Mouse (Mus musculus) megakaryocyte-erythroid progenitor cell, adult 5-6 weeks (primary cell): Measurements from ENCODE around the gene Kcmf1. TPM values are rescaled to one million over a fixed set of nuclear protein-coding genes. Genes with fewer than 3 reads are reported as not detected.

Experiments
- ATAC-seq: replicated peaks from 2 replicates; pipeline ENCODE4 v1.8.0; 2016; ENCODE audit warnings: mild to moderate bottlenecking, inconsistent platforms; ENCODE audit not compliant: severe bottlenecking, poor library complexity, low FRiP score, low TSS enrichment
- total RNA-seq, 2 experiments: library from RNA; stranded (forward) in 1 of 2; stranded (reverse) in 1 of 2; fragments of 200-1000, 215-1000 nt in 1 of 2; fragments of >200 nt in 1 of 2; fragmentation: Nextera tagmentation in 1 of 2; gene quantifications; 2 replicates each; pipeline ENCODE4 v1.2.3; 2014 to 2017

The Kcmf1 gene
- total RNA-seq, 2 experiments from 2014 or later: 63.7 to 77.1 TPM

DNA sequence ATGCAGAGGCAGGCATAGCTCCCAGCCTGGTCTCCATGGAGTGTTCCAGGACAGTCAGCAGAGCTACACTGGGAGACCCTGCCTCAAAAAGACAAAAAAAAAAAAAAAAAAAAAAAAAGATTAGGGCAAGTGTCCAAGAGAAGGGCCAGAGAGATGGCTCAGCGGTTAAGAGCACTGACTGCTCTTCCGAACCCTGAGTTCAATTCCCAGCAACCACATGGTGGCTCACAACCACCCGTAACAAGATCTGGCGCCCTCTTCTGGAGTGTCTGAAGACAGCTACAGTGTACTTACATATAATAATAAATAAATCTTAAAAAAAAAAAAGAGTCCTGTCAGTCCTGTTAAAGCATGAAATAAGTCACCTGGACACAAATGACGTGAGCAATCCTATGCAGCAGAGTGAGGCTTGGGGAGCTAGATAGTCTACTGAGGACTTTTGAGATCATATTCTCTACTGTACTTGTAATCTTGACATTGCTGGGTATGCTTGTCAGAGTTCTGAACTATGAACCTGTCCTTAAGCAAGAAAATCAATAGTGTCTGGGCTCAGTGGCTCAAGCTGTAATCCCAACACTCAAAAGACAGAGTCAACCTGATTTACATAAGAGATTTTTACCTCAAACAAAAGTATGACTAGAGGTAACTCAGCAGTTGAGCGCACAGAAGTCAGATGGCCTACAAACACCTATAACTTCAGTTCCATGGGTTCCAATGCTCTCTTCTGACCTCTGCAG lies 2.6 kb upstream of the Kcmf1 start:
- ATAC-seq: no peak

DNA sequence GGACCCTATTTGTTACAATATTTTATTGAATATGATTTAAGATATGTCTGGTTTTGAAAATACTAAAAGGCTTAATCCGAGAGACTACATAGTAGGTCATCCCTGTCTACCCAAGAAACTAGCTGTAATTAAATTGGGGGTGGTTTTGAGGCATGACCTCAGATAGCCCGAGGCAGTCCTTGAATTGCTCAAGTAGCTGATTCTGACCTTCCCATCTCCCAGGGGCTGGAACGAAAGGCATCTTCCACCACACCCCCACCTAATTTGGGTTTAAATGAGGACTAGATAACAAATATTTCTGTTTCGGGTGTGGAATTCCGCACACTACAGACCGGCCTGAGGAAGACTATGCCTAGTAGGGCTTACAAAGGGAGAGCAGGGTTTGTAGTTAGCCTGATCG lies 1.2 kb upstream of the Kcmf1 start:
- ATAC-seq: no peak

DNA sequence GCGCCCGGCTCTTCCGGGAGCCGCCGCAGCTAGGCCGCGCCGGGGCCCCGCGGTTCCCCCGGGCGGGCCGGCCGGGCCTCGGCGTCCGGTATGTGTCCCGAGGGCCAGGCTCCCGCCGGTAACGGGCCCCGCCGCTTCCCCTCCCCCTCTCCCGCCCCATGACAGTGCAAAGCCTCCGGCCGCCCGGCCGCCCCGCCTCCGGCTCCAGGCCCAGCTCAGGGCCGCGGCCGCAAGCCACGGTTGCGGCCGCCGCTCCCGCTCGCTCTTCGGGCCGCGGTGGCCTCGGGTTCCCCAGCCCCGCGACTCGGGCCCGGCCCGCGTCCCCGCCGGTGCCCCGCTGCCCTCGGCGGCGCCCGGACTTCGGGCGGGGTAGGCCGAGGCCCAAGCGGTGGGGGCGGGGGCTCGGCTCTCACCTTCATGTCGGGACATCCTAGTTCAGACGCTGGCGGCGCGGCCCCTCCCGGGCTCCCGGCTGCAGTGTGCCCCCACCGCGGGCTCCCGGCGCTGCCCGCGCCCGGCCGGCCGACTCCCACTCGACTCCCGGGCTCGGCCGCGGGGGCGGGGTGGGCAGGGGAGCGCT lies 488 bp downstream of the Kcmf1 start:
- no peak for ATAC-seq

DNA sequence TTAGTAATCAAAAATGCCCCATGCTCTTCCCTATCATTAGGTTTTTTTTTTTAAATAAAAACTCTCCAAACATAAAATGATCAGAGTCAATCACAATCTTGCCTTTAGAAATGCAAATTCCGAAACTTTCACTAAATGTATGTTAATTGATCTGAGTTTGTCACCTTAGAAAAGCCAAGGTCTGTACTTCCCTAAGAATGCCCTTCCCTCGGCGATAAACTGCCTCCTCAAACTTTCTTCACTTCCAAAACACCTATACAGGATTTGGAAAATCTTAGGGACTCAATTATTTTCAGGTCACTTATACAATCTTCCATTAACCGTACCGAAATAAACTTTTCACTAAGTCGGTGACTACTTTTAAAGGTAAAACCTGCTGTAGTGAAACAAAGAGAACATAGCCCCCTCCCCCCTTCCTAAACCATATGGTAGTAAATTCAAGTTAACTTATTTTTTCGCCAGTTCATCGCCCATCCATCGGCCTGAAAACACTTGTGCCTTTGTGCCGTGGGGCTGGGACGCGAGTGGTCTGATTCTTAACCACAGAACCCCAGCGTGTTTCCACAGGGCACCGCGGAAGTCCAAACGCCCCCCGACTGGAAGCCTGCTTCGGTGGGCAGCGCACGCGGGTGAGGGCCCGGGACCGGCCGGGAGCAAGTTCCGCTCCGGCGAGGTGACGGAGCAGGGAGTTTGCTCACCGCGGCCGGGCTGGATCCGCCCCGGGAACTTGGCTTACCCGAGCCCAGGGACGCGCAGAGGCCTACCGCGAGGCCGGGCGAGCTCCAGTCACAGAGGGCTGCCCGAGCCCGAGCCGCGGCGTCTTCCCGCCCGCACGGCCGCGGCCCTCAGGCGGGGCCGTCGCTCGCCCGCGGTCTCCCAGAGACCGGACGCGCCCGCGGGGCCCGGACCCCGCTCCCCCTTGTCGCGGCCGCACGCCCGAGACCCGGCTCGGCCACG lies 1.3 kb downstream of the Kcmf1 start:
- peak; percentile 43 for ATAC-seq

DNA sequence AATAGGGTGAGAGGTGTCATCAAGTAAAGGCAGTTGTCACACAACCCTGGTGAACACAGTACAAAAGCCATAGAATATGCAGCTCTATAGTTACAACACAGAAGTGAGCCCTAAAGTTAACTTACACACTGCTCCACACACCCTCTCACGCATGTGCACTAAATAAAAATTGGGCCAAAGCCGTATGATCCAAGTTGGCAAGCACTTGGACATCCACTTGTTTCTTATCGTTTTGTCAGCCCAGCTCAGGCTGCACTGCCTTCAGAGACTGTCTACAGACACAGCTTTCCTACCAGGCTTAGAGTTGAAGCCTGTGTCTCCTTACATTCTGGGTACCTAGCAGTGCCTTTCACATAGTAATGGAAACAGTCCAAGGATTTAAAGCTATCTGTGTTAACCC lies 4.8 kb downstream of the Kcmf1 start:
- no peak for ATAC-seq

DNA sequence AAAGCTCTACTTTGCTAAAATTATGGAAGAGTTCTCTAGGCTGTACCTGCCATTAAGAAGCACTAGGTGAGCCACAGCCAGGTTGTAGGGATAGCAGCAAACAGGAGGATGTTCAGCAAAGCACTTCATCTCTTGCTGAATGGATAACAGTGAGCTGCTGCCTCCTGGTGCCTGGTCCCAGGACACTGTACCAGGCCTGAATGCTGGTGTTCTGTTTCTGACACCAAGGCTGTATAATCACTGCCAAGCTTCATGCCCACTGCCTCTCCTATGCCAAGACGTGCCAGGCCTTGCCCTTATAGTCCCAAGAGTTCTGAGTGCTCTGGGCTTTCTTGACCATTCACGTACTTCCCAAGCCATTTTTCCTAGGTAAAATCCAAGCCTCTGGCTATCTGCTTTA lies 8.5 kb downstream of the Kcmf1 start:
- no peak for ATAC-seq

DNA sequence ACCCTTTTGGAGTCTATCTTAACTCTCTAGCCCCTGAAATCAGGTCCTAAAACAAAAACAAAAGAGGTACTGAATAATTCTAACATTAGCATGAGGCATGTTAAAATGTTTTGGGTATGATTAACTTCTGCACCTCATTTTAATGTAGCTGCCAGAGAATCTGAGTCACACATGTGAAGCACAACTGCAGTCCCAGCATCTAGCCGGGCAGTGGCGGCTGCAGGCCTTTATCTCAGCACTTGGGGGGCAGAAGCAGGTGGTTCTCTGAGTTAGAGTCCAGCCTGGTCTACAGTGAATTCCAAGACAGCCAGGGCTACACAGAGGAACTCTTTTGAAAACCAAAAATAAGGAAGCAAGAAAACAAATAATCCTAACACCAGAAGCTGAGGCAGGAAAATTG lies 11.1 kb downstream of the Kcmf1 start:
- no peak for ATAC-seq

DNA sequence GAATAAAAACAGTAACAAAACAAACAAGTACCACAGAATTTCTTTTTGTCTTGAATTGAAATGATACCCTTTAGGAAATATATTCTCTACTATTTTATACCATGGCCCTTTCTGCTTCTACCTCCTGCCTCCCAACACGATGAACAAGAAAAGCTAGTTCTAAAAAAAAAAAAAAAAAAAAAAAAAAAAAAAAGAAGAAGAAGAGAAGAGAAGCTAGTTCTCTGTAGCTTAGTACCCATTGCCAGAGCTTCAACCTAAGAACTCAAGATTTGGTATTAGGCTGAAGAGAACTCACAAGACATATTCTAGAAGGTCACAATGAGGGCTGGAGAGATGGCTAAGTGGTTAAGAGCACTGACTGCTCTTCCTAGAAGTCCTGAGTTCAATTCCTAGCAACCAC lies 14.5 kb downstream of the Kcmf1 start:
- ATAC-seq: no peak

DNA sequence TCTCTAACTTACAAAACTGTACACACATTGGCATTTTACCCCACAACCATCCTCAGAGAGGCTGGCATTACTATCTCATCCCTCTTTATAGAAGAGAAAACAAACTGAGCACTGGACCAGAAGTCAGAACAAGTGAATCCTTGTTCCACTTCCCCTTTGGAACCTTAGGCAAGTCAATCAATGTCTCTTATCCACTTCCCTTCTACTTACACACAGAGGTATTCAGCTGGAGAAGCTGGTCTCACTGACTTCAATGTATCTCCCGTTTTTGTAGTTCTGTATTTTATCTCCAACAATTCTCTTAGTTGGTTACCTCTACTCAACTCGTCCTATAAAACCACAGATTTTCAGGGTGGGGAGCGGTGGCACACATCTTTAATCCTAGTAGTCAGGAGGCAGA lies 15.0 kb downstream of the Kcmf1 start:
- no peak for ATAC-seq

DNA sequence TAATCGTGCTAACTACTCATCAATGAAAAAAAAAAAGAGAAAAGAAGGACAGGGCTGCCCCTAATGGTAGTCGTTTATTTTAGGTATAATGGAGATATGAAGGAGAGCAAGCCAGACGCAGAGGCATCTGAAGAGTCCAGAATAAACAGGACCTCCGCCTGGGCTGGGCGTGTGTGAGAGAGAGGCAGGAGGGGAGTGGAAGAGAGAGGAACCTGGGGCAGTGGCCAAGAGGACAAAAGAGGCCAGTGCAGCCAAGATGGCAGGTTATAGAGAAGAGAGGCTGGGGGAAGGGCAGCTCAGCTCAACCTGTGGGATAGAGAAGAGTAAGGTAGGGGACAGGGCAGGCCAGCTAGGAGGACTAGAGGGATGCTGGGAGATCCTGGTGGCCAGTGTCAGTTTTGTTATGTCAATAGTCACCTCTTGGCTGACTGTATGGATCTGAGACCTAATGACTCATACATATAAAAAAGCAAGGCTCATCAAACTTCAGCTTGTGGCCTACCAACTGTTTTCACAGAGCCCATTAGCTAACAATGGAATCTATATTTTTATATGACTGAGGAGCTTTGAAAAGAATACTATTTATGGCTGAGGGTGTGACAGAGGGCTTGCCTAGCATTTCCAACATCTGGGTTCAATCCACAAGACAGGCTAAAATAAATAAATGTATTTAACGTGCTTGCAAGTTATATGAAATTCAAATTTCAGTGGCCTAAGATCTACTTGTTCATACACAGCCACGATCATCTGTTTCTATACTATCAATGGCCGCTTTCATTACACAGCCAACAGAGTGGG lies 16.9 kb downstream of the Kcmf1 start:
- ATAC-seq: 0 out of 2 replicates have a peak, but pooled peaks have one; percentile 45

DNA sequence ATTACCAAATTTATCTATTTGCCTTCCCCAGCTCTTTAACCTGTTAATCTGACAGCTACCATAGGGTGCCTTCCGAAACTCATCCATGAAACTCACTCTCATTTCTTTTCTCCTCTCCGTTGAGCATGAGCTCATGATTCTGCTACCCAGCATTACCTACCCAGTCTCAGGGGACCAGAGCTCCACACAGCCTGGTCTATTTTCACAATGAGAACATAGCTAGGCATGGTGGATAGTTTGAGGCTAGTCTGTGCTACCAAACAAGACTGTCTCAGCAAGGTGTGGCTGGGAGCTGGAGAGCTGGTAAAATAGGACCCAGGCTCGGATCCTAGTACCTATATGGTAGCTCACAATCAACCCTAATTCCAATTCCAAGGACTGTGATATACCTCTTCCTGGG lies 17.6 kb downstream of the Kcmf1 start:
- ATAC-seq: no peak

DNA sequence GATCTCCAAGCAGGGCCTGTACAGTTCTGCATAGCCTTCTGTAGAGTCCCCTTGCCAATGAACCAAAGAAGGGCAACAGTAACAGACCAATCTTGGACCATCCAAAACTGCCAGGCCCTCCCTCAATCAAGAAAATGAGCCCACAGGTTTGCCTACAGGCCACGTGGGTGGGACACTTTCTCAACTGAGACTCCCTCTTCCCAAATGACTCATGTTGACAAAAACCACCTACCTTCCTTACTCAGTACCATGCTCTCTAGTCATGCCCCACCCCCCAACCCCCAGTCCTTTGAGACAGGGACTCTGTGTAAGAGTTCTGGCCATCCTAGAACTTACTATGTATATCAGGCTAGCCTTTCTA lies 18.2 kb downstream of the Kcmf1 start:
- ATAC-seq: peak; percentile 50

DNA sequence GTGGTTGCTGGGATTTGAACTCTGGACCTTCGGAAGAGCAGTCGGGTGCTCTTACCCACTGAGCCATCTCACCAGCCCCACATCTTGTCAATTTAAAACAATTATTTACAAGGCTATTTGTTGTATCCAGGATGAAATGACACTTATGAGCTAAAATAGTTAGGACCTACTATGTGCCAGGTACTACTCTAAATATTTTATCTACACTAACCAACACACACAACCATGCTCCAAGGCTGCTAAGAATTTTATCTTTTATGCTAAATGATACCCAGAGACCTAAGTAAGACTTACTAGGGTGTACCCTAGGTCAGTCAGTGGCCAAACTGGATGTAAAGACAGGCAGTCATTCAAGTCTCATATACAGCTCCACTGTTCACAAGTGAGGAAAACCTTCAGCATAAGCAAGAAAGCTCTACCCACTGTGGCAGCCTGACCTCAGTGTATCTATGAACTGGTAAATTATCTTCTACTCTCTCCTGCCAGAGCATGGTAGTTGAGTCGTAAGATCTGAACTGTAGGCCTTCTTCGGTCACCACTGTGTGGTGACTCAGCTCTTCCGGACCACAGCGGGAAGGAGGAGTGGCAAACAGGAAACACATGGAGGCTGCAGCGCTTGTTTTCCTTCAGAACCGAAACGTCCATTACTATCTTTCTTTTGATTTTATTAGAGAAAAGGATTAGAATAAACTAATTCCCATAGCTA lies 18.7 kb downstream of the Kcmf1 start:
- ATAC-seq: peak; percentile 93

DNA sequence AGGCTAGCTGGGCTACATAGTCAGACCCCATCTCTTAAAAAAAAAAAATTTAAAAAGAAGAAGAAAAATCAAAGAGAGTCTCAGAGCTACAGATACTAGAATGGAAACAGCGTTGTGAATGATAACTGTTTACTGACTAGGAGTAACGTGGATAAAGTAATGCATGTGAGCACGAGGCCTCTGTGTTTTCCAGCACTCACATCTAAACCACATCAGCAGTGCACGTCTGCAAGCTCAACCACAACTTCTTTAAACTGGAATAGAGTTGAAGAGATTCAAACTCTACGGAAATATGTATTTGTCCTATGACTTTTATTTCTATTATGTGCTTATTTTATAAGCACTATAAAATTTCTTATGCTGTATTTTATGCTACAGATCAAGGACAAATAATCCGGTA lies 23.1 kb downstream of the Kcmf1 start:
- ATAC-seq: no peak

DNA sequence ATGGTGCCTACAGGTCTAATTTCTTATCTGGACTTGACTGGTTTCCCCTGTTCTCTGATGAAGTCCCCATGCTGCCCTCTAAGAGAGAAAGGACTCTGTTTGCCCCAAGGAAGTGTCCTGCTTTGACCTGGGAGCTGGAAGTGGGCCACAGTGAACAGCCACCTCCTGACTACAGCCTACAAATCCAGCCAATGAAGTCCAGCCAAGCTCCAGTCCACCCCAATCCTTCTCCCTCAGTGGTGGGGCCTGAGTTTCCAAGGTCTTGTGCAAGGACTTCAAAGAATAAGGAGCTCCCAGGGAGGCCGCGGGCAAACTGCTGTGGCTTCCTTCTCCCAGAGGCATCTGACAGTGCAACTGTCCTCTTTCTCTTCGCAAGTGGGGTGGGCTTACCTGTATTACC lies 26.4 kb downstream of the Kcmf1 start:
- ATAC-seq: no peak

DNA sequence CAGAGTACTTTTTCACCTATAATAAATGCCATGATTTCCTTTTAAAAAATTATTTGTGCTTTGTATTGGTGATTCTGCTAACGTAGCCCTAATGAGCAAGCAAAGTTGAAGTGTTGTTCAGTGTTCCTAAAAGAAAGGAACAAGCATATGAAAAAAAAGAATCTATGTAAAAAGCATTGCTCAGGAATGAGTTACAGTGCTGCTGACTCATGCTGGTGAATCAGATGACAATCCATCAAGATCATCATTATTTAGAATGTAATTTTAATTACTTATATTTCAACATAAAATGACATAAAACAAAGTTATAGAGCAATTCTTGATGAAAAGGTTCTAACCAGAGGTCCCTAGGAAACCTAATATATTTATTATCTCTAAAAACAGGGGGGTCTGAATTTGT lies 27.5 kb downstream of the Kcmf1 start:
- no peak for ATAC-seq

DNA sequence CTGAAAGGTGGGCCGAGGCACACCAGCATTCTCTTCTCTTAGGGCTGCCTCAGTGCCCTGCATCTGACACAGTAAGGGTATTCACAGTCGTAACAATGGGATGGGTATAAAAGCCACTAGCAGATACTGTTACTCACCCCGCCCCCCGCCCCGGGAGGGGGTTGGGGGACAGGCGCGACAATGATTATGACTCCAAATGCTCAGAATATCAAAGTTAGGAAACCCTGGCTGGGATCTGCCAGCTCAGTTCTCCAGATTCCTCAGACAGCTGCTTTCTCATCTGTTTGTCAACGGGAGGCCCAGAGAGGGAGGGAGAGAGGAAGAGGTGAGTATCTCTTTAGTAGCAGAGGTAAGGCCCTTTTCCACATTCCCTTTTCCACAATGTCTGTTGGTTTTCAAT lies 30.2 kb downstream of the Kcmf1 start:
- ATAC-seq: no peak

DNA sequence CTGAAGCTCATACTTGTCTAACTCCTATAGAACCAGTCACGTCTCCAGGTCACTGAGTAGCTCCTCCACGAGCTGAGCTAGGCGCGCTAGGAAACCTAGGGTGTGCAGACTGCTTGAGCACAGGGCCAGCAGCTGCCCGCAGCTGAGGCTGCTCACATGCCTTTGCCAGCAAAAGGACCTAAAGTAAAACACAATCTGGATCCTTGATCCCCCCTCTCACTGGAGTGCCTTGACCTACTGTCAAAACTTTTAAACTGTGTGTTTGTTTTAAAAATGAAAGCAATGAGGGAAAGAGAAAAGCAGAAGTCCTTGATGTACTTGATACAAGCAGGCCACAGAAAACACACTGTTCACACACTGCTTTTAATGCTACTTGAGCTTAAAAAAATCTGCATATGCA lies 31.1 kb downstream of the Kcmf1 start:
- ATAC-seq: no peak

DNA sequence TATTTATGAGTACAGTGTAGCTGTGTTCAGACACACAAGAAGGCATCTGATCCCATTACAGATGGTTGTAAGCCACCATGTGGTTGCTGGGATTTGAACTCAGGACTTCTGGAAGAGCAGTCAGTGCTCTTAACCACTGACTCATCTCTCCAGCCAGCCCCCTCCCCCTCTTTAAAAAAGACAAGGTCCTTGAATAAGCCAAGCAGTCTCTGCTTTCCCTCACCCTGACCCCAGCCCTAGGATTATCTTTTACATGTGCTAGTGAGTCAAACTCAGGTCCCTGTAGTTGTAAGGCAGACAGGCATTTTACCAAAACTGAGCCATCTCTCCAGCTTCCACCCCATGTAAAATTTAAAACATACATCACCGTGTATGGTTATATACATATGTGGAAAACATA lies 32.0 kb downstream of the Kcmf1 start:
- ATAC-seq: no peak
